Mouse (Mus musculus): ENCODE data around the gene Trim26. TPM values are rescaled to one million over a fixed set of nuclear protein-coding genes. Genes with fewer than 3 reads are reported as not detected.

The Trim26 gene
- polyA plus RNA-seq, 1 experiment from 2014 or later, result 48.7 TPM

GRCm38 (mm10) chr17:36835591-36836426, 1.1 kb upstream of the Trim26 start:
- ATAC-seq (ENCODE audit: low FRiP score), result peak; percentile 2; the same call in 1 of the 2 replicates

GRCm38 (mm10) chr17:36836427-36836812, 514 bp upstream of the Trim26 start:
- WGBS, result 19% methylated on average over 3 of the region's 3 CpGs
- ATAC-seq (ENCODE audit: low FRiP score), result peak; percentile 66
- peak overlapping the region; percentile 88 for H3K9ac ChIP-seq
- no peaks in the 10 kb centered on the region for H3K9me3 ChIP-seq
- no peaks in the 10 kb centered on the region for H3K27me3 ChIP-seq
- H3K4me1 ChIP-seq (replicated peaks), result peaks cover 25% of the 10 kb centered on the region
- H3K4me2 ChIP-seq, result peak overlapping the region; percentile 61
- peak overlapping the region; percentile 71 for H3K4me3 ChIP-seq
- H3K27ac ChIP-seq, result peak overlapping the region; percentile 95
- H3K36me3 ChIP-seq, result no peaks in the 10 kb centered on the region

More at GRCm38 (mm10) chr17:36835591-36836426, 1.1 kb upstream of the Trim26 start:
- H3K9ac ChIP-seq, result peak overlapping the region; percentile 88; the same call in 1 of the 2 replicates
- no peaks in the 10 kb centered on the region for H3K36me3 ChIP-seq
- 36% methylated on average over 12 of the region's 12 CpGs for WGBS
- H3K4me2 ChIP-seq, result peak overlapping the region; percentile 61
- H3K4me1 ChIP-seq (replicated peaks), result peaks cover 25% of the 10 kb centered on the region
- no peaks in the 10 kb centered on the region for H3K27me3 ChIP-seq
- peak overlapping the region; percentile 71; the same call in 1 of the 2 replicates for H3K4me3 ChIP-seq
- peak overlapping the region; percentile 95 for H3K27ac ChIP-seq
- H3K9me3 ChIP-seq, result no peaks in the 10 kb centered on the region

DNA sequence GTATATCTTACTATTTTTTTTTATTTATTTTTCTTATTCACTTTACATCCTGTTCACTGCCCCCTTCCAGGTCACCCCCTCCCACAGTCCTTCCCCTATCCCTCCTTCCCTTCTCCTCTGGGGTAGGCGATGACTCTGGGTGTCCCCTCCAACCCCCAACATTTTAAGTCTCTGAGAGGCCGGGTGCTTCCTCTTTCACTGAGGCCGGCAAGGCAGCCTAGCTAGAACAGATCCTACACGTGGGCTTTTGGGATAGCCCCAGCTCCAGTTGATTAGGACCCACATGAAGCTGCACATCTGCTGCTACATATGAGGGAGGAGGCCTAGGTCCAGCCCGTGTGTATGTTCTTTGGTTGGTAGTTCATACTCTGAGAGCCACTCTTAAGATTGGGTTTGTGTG, 2.1 kb downstream of the Trim26 start:
- no peak overlapping the region for H3K9ac ChIP-seq

GRCm38 (mm10) chr17:36839931-36840330, 3.0 kb downstream of the Trim26 start:
- no peak overlapping the region for H3K9ac ChIP-seq
- no peak overlapping the region for H3K4me2 ChIP-seq
- WGBS, result 87% methylated on average over 3 of the region's 3 CpGs
- no peak overlapping the region for H3K27ac ChIP-seq
- no peaks in the 10 kb centered on the region for H3K27me3 ChIP-seq
- H3K4me3 ChIP-seq, result no peak overlapping the region
- peaks cover 25% of the 10 kb centered on the region for H3K4me1 ChIP-seq (replicated peaks)
- H3K9me3 ChIP-seq, result no peaks in the 10 kb centered on the region
- ATAC-seq (ENCODE audit: low FRiP score), result no peak
- H3K36me3 ChIP-seq, result no peaks in the 10 kb centered on the region

More for the DNA sequence above, 2.1 kb downstream of the Trim26 start:
- Histone ChIP-seq H3K9me3 (no peaks in the 10 kb centered on the region), H3K36me3 (no peaks in the 10 kb centered on the region), H3K4me1 (replicated peaks) (peaks cover 25% of the 10 kb centered on the region), H3K27ac (no peak overlapping the region), H3K27me3 (no peaks in the 10 kb centered on the region), H3K4me2 (no peak overlapping the region), H3K4me3 (no peak overlapping the region)
- 92% methylated on average over 5 of the region's 5 CpGs for WGBS
- no peak for ATAC-seq (ENCODE audit: low FRiP score)

- Histone ChIP-seq H3K27ac (no peak overlapping the region), H3K4me1 (replicated peaks) (peaks cover 23% of the 10 kb centered on the region), H3K36me3 (no peaks in the 10 kb centered on the region), H3K9me3 (no peaks in the 10 kb centered on the region), H3K4me2 (no peak overlapping the region), H3K9ac (no peak overlapping the region), H3K27me3 (no peaks in the 10 kb centered on the region), H3K4me3 (no peak overlapping the region)
- no peak for ATAC-seq (ENCODE audit: low FRiP score)
These were observed 4.1 kb downstream of the Trim26 start for GRCm38 (mm10) chr17:36840961-36841445.

DNA sequence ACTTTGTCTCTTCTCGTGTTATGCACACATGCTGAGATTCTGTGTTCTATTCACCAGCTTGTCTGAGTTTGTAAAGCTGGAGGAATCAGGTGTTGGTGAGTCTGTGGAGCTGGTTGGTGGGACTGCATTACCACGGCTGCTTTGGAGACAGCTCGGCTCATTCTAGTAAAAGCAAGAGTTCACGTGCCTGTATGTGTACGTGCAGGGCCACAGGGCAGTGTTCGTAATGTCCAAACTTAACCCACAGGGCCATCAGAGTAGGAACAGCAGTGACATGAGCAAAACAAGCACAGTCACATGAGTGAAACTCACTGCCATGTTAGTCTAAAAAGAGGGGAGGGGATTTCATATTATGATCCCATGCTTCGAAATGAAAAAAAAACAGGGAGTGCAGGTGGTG, 6.8 kb downstream of the Trim26 start:
- no peak overlapping the region for H3K4me3 ChIP-seq
- H3K9me3 ChIP-seq, result no peaks in the 10 kb centered on the region
- peaks cover 5% of the 10 kb centered on the region for H3K4me1 ChIP-seq (replicated peaks)
- H3K27me3 ChIP-seq, result no peaks in the 10 kb centered on the region
- no peak overlapping the region for H3K27ac ChIP-seq
- no peak for ATAC-seq (ENCODE audit: low FRiP score)
- no peak overlapping the region for H3K9ac ChIP-seq
- peaks cover 9% of the 10 kb centered on the region for H3K36me3 ChIP-seq
- 80% methylated on average over 7 of the region's 7 CpGs for WGBS
- H3K4me2 ChIP-seq, result no peak overlapping the region

DNA sequence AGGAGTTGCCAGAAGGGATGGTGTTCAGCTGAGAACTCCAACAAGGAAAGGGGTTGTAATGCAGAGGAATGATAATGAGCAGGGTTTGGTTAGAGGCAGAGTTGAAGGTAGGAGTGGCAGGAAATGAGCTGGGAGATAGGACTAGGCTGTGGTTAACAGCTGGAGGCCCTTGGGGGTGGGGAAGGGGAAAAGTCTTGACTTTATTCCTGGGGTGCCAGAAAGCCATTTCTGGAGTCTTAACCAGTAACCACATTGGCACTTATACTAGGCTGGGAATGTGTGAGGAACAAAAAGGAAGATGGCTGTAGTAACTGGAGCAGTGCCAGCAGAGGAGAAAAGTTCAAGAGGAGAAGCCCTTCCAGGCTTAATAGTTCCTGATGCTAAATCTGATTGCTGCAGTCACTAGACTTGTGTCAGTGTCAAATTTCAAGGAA, 7.4 kb downstream of the Trim26 start:
- Histone ChIP-seq H3K4me2 (no peak overlapping the region), H3K4me3 (no peak overlapping the region), H3K27me3 (no peaks in the 10 kb centered on the region), H3K4me1 (replicated peaks) (no peaks in the 10 kb centered on the region; the same call in 1 of the 2 replicates), H3K27ac (no peak overlapping the region), H3K9ac (no peak overlapping the region), H3K9me3 (no peaks in the 10 kb centered on the region), H3K36me3 (peaks cover 9% of the 10 kb centered on the region)
- no peak for ATAC-seq (ENCODE audit: low FRiP score)

- Histone ChIP-seq H3K4me3 (no peak overlapping the region), H3K4me2 (no peak overlapping the region), H3K36me3 (peaks cover 9% of the 10 kb centered on the region), H3K27me3 (no peaks in the 10 kb centered on the region), H3K27ac (no peak overlapping the region), H3K4me1 (replicated peaks) (no peaks in the 10 kb centered on the region; the same call in 1 of the 2 replicates), H3K9me3 (no peaks in the 10 kb centered on the region), H3K9ac (no peak overlapping the region)
- 67% methylated on average over 1 of the region's 1 CpGs for WGBS
- no peak for ATAC-seq (ENCODE audit: low FRiP score)
These were observed 7.8 kb downstream of the Trim26 start for GRCm38 (mm10) chr17:36844725-36845124.

GRCm38 (mm10) chr17:36848911-36849310, 12.0 kb downstream of the Trim26 start:
- no peaks in the 10 kb centered on the region for H3K9me3 ChIP-seq
- no peaks in the 10 kb centered on the region; the same call in 1 of the 2 replicates for H3K4me1 ChIP-seq (replicated peaks)
- H3K27me3 ChIP-seq, result no peaks in the 10 kb centered on the region
- ATAC-seq (ENCODE audit: low FRiP score), result no peak
- no peak overlapping the region for H3K4me2 ChIP-seq
- no peak overlapping the region for H3K27ac ChIP-seq
- peaks cover 47% of the 10 kb centered on the region for H3K36me3 ChIP-seq
- 82% methylated on average over 5 of the region's 5 CpGs for WGBS
- H3K4me3 ChIP-seq, result no peak overlapping the region
- no peak overlapping the region for H3K9ac ChIP-seq

DNA sequence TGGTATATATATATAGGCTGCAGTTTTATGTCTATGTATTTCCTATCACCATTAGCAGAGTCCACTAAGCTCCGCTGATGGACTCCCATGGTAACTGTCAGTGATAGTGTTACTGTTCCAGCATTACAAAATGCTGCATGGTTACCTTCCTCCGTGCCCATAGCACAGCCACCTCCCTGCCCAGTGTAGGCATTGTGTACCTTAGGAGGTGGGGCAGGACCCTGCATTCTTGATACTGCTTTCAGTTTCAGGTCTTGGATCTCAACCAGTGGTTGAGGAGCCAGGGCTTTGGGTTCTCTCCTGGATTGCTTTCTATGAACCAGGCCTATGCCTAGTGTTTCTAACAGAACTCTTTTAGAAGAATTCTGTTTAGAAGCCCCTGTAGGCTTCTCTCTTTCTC, 13.1 kb downstream of the Trim26 start:
- Histone ChIP-seq H3K4me3 (no peak overlapping the region), H3K36me3 (peaks cover 58% of the 10 kb centered on the region), H3K9me3 (no peaks in the 10 kb centered on the region), H3K4me1 (replicated peaks) (no peaks in the 10 kb centered on the region; the same call in 1 of the 2 replicates), H3K4me2 (no peak overlapping the region), H3K9ac (no peak overlapping the region), H3K27me3 (no peaks in the 10 kb centered on the region), H3K27ac (no peak overlapping the region)
- WGBS, result 96% methylated on average over 2 of the region's 2 CpGs
- ATAC-seq (ENCODE audit: low FRiP score), result no peak

- Histone ChIP-seq H3K4me1 (replicated peaks) (no peaks in the 10 kb centered on the region; the same call in 1 of the 2 replicates), H3K27ac (no peak overlapping the region), H3K4me2 (no peak overlapping the region), H3K4me3 (no peak overlapping the region), H3K27me3 (no peaks in the 10 kb centered on the region), H3K9me3 (no peaks in the 10 kb centered on the region), H3K36me3 (peaks cover 69% of the 10 kb centered on the region), H3K9ac (no peak overlapping the region)
- 92% methylated on average over 5 of the region's 5 CpGs for WGBS
- ATAC-seq (ENCODE audit: low FRiP score), result no peak
These were observed 14.3 kb downstream of the Trim26 start for GRCm38 (mm10) chr17:36851200-36851599.

GRCm38 (mm10) chr17:36851627-36852026, 14.7 kb downstream of the Trim26 start:
- peaks cover 69% of the 10 kb centered on the region for H3K36me3 ChIP-seq

DNA sequence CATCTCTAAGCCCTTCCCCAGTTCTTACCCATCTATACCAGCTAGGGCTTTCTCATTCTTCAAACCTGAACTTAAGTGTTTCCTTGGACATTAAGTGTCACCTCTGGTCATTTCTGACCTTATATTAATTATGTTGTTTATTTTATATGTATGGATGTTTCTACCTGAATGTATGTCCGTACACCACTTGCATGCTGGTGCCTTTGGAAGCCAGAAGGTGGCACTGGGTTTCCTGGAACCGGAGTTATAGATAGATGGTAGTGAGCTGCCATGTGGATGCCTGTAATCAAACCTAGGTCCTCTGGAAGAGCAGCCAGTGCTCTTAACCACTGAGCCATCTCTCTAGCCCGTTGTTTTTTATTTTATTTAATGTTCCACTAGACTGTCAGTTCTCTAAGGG, 18.6 kb downstream of the Trim26 start:
- WGBS, result 93% methylated on average over 3 of the region's 3 CpGs
- Histone ChIP-seq H3K4me2 (no peak overlapping the region), H3K4me1 (replicated peaks) (no peaks in the 10 kb centered on the region), H3K4me3 (no peak overlapping the region), H3K9me3 (no peaks in the 10 kb centered on the region), H3K27ac (no peak overlapping the region), H3K9ac (no peak overlapping the region), H3K36me3 (peaks cover 99% of the 10 kb centered on the region), H3K27me3 (no peaks in the 10 kb centered on the region)
- no peak for ATAC-seq (ENCODE audit: low FRiP score)

More at GRCm38 (mm10) chr17:36851627-36852026, 14.7 kb downstream of the Trim26 start:
- Histone ChIP-seq H3K4me3 (no peak overlapping the region), H3K4me1 (replicated peaks) (no peaks in the 10 kb centered on the region; the same call in 1 of the 2 replicates), H3K4me2 (no peak overlapping the region), H3K9ac (no peak overlapping the region), H3K27ac (no peak overlapping the region), H3K9me3 (no peaks in the 10 kb centered on the region), H3K27me3 (no peaks in the 10 kb centered on the region)
- 91% methylated on average over 5 of the region's 5 CpGs for WGBS
- ATAC-seq (ENCODE audit: low FRiP score), result no peak

Data from hindbrain, embryonic 13.5 days (tissue).